Mouse (Mus musculus) fat pad, adult 2 months (tissue): ENCODE results near the gene Tlk2.

Source experiments
- DNase-seq: peaks from one replicate; pipeline ENCODE4 v3.0.0-alpha.2; 2011; ENCODE audit warnings: low read depth, low spot score; ENCODE audit errors: extremely low read depth

The Tlk2 gene

DNA sequence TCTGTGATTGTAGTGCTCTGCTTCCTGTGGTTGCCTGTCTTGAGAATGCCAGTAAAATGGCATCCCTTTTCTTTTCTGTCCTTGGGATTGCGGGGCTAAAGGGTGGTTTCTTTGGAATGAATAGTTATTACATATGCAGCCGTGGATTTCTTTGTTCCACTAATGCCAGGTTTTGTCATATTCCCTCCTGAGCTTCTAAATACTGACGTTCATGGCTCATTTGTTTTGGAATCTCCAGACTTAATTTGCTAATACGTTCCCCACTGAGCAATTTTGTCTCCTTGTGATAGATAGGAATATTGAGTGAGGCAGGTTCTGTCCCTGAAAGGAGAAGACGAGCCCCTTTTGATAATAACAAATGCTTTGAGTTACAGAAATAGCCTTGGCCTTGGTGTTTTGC, 82.5 kb downstream of the Tlk2 start:
- DNase-seq: no peak

DNA sequence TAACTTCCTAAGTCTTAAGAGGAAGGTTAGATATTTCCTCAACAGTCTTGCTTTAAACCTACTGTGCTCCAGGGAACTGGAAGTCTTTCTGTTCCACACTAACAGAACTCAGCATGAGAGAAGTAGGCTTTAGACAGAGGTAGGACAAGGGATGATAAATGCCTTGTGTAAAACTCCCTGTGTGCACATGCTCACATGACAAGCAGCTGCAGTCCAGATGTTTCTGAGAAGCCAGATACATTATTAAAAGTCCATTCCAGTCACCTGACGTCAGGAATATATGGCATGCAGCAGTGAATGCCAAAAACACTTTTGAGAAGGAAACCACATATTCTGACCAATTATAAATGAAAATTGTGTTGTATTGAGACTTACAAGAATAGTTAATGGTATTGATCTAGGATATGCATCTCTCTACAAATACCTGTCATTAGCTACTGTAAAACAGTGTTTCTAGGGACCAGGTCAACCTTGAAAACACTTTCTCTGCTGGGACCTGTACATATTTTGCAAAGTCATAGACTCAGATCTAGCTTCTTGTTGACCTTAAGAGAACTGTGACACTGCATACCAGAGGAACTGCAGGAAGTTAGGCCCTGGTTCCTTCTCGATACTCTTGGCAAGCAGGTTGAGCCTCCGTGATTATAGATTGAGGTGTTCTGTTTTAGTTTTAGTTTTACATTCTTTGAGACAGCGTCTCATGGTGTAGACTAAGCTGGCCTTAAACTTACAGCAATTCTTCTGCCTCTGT, 83.2 kb downstream of the Tlk2 start:
- DNase-seq: no peak

GRCm38 (mm10) chr11:105264506-105264905, 85.9 kb downstream of the Tlk2 start:
- no peak for DNase-seq

DNA sequence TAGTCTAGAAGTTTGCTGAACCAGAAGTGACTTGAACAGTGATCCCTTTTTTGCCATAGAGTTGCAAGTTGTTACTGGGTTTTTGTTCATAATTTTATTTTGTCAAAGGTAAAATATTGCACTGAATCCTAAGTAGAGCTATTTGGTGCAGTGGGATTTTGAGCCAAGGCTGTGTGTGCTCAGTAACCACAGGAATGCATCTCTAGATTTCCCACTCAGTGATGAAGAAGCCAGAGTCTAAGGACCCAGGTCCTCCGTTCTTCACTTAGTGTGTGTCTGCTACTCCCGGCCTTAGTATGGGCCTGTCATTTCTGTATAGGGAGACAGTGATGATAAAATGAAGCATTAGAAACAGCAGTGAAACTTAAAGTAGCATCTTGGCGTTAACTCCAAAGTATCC, 86.4 kb downstream of the Tlk2 start:
- DNase-seq: no peak

DNA sequence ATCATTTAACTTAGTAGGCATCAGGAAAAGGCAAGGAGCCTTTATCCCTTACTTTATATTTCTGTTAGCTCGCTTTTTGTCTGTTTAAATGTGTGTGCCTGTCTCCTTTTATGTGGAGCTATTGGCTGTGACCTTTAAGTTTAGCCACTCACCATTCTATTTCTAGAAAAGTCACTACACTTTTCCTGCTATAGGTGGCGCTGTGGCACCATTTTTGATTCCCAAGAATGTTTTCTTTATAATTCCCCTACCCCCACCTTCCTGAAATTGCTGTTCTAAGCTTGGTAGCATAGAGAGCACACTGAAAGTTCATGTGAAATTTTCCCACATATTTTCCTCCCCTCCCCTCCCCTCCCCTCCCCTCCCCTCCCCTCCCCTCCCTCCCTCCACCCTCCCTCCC, 91.5 kb downstream of the Tlk2 start:
- DNase-seq: no peak

GRCm38 (mm10) chr11:105280456-105280855, 101.8 kb downstream of the Tlk2 start:
- DNase-seq: no peak

- no peak for DNase-seq
These were observed 102.7 kb downstream of the Tlk2 start for GRCm38 (mm10) chr11:105281291-105281690.

- no peak for DNase-seq
These were observed 103.3 kb downstream of the Tlk2 start for GRCm38 (mm10) chr11:105281763-105282459.

- peak; percentile 11 for DNase-seq
These were observed 103.9 kb downstream of the Tlk2 start for GRCm38 (mm10) chr11:105282460-105282859.

DNA sequence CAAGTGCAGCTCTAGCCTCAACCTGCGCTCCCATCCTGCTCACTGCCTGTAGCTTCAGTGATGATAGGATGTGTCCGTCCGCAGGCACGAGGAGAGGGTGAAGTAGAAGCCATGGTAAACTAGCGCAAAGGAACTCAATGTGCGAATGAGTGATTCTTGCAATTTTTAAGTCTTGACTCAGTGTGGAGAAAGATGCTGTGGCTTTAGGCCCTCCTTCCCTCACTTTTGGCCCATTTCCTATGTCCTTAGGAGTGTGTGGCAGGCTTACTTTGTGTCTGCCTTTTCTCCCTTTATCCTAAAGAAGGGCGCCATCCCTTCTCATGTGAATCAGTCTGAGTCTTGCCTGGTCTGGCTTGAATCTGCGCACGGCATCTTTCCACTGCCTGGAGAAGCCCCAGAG, 104.4 kb downstream of the Tlk2 start:
- DNase-seq: no peak

DNA sequence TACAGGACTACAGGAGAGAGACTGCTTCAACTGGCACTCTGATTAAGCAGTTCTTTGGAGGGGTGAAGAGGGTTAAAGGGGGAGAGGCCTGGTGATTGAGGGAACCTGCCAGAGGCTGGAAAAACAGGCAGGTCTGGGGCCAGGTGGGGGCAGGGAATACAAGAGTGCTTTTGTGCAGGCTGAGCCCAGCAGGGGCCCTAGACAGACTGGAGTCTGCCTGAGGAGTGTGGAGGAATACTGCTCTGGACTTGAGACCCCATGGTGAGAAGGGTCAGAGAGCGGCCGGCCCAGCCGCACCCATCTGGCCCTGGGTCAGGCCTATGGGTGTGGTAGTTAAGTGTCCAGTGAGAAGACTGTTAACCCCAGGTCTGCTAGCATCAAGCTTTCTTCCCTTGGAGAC, 107.1 kb downstream of the Tlk2 start:
- DNase-seq: no peak

- DNase-seq: no peak
These were observed 110.8 kb downstream of the Tlk2 start for GRCm38 (mm10) chr11:105289403-105289802.

GRCm38 (mm10) chr11:105291681-105292123, 113.1 kb downstream of the Tlk2 start:
- no peak for DNase-seq

DNA sequence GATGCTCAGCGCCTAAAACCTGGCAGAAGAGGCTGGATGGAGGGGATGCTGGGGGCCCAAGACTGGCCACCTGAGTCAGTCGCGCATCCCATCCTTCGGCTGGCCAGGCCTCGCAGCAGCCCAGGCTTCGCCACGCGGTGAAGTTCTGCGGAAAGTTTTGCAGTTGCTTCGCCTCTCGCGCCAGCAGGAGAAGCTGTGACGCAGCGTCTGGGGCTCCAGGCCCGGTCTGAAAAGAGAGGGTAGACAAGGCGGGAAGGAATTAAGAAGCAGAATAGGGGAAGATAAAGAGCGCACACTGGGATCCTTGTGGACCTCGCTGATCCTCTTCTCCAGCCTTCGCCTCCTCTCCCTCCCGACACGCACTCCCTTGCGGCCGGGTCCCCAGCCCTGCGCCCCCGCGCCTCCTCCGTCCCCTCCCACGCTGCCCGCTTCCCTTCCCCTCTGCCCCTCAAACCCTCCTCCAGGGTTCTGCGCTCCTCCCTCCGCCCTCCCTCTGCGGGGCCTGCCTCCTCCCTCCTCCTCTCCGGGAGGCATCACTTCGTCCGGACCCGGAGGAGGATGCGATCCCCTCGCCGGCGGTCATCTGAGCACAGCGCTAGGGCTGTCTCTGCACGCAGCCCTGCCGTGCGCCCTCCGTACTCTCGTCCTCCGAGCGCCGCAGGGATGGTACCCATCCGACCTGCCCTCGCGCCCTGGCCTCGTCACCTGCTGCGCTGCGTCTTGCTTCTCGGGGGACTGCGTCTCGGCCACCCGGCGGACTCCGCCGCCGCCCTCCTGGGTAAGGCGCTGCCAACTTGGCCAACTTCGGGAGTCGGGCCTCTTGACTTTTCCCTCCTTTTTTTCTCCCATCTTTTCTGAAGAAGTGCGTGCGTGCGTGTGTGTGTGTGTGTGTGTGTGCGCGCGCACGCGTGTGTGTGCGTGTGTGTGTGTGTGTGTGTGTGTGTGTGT, 113.8 kb downstream of the Tlk2 start, which contains the start of gene Mrc2:
Gene Mrc2, plus strand, starts transcription at position 520 of the 948 bp plus-strand sequence.
- DNase-seq: no peak

GRCm38 (mm10) chr11:105293101-105293581, 114.5 kb downstream of the Tlk2 start:
- DNase-seq: no peak

DNA sequence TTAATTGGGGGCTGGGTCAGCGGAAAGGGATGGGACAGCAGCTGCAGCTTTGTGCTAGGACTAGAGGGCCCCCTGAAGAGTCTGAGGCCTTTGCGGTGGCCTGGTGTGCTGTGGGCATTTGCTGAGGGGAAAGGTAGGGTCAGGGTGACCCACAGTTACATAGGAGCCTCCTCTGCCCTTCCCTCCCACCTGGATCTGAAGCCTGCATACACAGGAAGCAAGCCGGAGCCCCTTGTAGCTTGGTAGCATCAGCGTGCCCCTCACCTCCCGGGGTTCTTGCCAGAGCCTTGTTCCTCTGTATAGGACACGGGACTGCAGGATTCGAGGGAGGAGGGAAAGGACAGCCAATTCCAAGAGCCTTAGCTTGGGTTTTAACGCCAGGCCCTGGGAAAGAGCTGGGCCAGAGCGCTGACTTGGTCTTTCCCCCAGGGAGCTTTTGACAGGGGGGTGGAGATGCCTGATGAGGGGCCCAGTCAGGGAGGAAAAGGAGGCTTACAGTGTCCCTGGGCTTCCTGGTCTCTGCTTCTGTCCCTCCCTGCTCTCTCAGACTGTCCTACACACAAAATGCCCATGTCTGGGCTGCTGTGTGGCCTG, 115.4 kb downstream of the Tlk2 start:
- no peak for DNase-seq

DNA sequence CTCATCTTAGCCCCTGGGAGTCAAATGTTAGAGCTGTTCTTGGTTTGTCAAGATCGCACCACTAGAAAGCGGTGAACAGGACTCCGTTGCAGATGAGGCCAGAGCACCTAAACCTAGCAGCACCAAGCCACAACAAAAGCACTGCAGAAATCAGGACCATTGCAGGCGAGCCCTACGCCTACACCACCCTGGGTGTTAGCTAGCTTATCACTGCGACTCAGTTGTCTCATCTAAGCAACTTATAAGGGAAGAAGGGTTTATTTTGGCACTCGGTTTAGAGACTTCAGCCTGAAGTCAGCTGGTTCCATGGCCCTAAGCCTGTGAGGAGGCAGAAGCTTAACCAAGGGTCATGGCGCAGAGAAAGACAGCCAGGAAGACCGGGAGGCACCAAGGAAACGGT, 117.5 kb downstream of the Tlk2 start:
- no peak for DNase-seq

DNA sequence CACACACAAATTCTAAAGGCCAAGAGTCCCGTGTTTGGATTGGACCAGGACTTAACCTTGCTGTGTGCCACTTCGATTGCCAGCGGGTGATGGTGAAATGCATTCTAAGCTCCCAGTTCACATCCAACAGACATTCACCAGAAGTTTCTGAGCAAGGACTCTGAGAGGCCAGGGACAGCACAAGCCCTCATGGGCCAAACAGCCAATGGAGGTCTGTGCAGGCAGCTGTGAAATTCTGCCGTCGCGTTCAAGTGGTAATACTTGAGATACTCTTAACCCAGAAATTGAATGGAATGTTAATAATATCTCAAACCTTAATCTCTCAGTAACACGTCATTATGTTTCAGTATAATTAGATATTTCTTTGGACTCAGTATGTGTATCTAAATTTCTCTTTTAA, 131.6 kb downstream of the Tlk2 start:
- DNase-seq: no peak

- no peak for DNase-seq
These were observed 132.8 kb downstream of the Tlk2 start for GRCm38 (mm10) chr11:105311291-105311975.

- DNase-seq: no peak
These were observed 133.8 kb downstream of the Tlk2 start for GRCm38 (mm10) chr11:105312311-105312942.
